Mouse (Mus musculus) ES-E14 (cell line): ENCODE data around the gene A2m.

Source experiments
- CHD2 ChIP-seq: IDR thresholded peaks from 2 replicates; pipeline ENCODE4 v1.6.1; 2014; ENCODE audit warnings: mild to moderate bottlenecking, low read depth, low read length, inconsistent platforms
- MAFK ChIP-seq: IDR thresholded peaks from 2 replicates; pipeline ENCODE4 v1.6.1; 2014; ENCODE audit warnings: mild to moderate bottlenecking, low read depth, low read length, inconsistent platforms; ENCODE audit not compliant: insufficient read depth
- ZNF384 ChIP-seq: IDR thresholded peaks from 2 replicates; pipeline ENCODE4 v1.6.1; 2012; ENCODE audit warnings: low read depth, low read length, inconsistent platforms

- TF ChIP-seq CHD2 (no peak), ZNF384 (no peak), MAFK (no peak)
These were observed 749 bp downstream of the A2m start for GRCm38 (mm10) chr6:121635878-121636371.
